Mouse (Mus musculus) macrophage (primary cell): ENCODE data around the gene Pxn. TPM values are rescaled to one million over a fixed set of nuclear protein-coding genes. Genes with fewer than 3 reads are reported as not detected.

Source experiments
- H3K27ac ChIP-seq: fragments of 350-480 bp; formaldehyde crosslinking; 2 replicates; pipeline ENCODE4 v1.9.0; 2021
- H3K36me3 ChIP-seq: fragments of 350-480 bp; formaldehyde crosslinking; 2 replicates; pipeline ENCODE4 v1.9.0; 2021; ENCODE audit errors: inconsistent target
- H3K4me3 ChIP-seq: fragments of 350-480 bp; formaldehyde crosslinking; 2 replicates; pipeline ENCODE4 v1.9.0; 2021; ENCODE audit errors: inconsistent target
- H3K79me2 ChIP-seq: fragments of 350-480 bp; formaldehyde crosslinking; 2 replicates; pipeline ENCODE4 v1.9.0; 2021; ENCODE audit errors: inconsistent target
- WGBS: methylation state at CpG from one replicate; pipeline ENCODE4 v1.1.7; 2026; ENCODE audit warnings: inconsistent platforms; ENCODE audit not compliant: missing documents; 5-methylcytosine and 5-hydroxymethylcytosine counted together
- polyA plus RNA-seq: library from polyadenylated mRNA; stranded (reverse); fragments of 250-400 nt; gene quantifications from 3 replicates; pipeline ENCODE4 v1.2.4, GENCODE M21; 2018; ENCODE audit warnings: inconsistent platforms

Pxn gene
- polyA plus RNA-seq, 1 experiment from 2014 or later, result 48.5 TPM

GRCm38 (mm10) chr5:115522981-115523499 lies 16.6 kb downstream of the Pxn start:
- Histone ChIP-seq H3K27ac (no peak overlapping the region), H3K79me2 (peaks cover 99% of the 10 kb centered on the region), H3K36me3 (0 out of 2 replicates have a peak, but pooled peaks cover 5% of the 10 kb centered on the region), H3K4me3 (no peak overlapping the region)
- WGBS, result 92% methylated on average over 13 of the region's 15 CpGs

GRCm38 (mm10) chr5:115523971-115524370 lies 17.5 kb downstream of the Pxn start:
- 61% methylated on average over 14 of the region's 15 CpGs for WGBS
- no peak overlapping the region for H3K27ac ChIP-seq
- no peak overlapping the region for H3K4me3 ChIP-seq
- H3K36me3 ChIP-seq, result 0 out of 2 replicates have a peak, but pooled peaks cover 5% of the 10 kb centered on the region
- H3K79me2 ChIP-seq, result peaks cover 99% of the 10 kb centered on the region

- WGBS, result 71% methylated on average over 12 of the region's 12 CpGs
- Histone ChIP-seq H3K79me2 (peaks cover 99% of the 10 kb centered on the region), H3K27ac (no peak overlapping the region), H3K4me3 (no peak overlapping the region), H3K36me3 (0 out of 2 replicates have a peak, but pooled peaks cover 5% of the 10 kb centered on the region)
These were observed 18.0 kb downstream of the Pxn start for GRCm38 (mm10) chr5:115524471-115524870.

GRCm38 (mm10) chr5:115525416-115525815 lies 18.9 kb downstream of the Pxn start:
- H3K4me3 ChIP-seq, result no peak overlapping the region
- H3K79me2 ChIP-seq, result peaks cover 99% of the 10 kb centered on the region
- H3K36me3 ChIP-seq, result 0 out of 2 replicates have a peak, but pooled peaks cover 5% of the 10 kb centered on the region
- 92% methylated on average over 4 of the region's 4 CpGs for WGBS
- no peak overlapping the region for H3K27ac ChIP-seq

GRCm38 (mm10) chr5:115525943-115526342 lies 19.5 kb downstream of the Pxn start:
- Histone ChIP-seq H3K27ac (no peak overlapping the region), H3K4me3 (no peak overlapping the region), H3K79me2 (peaks cover 99% of the 10 kb centered on the region), H3K36me3 (0 out of 2 replicates have a peak, but pooled peaks cover 5% of the 10 kb centered on the region)
- 94% methylated on average over 9 of the region's 9 CpGs for WGBS

- WGBS, result 94% methylated on average over 16 of the region's 17 CpGs
- H3K27ac ChIP-seq, result no peak overlapping the region
- H3K36me3 ChIP-seq, result 0 out of 2 replicates have a peak, but pooled peaks cover 5% of the 10 kb centered on the region
- no peak overlapping the region for H3K4me3 ChIP-seq
- peaks cover 99% of the 10 kb centered on the region for H3K79me2 ChIP-seq
These were observed 20.2 kb downstream of the Pxn start for GRCm38 (mm10) chr5:115526456-115527202.

- 73% methylated on average over 5 of the region's 5 CpGs for WGBS
- peaks cover 100% of the 10 kb centered on the region for H3K79me2 ChIP-seq
- H3K4me3 ChIP-seq, result no peak overlapping the region
- 0 out of 2 replicates have a peak, but pooled peaks cover 5% of the 10 kb centered on the region for H3K36me3 ChIP-seq
- no peak overlapping the region for H3K27ac ChIP-seq
These were observed 21.7 kb downstream of the Pxn start for GRCm38 (mm10) chr5:115528128-115528527.

GRCm38 (mm10) chr5:115529364-115529741 lies 22.9 kb downstream of the Pxn start:
- WGBS, result 68% methylated on average over 8 of the region's 8 CpGs
- 0 out of 2 replicates have a peak, but pooled peaks cover 4% of the 10 kb centered on the region for H3K36me3 ChIP-seq
- H3K4me3 ChIP-seq, result no peak overlapping the region
- peaks cover 100% of the 10 kb centered on the region for H3K79me2 ChIP-seq
- peak overlapping the region; percentile 90 for H3K27ac ChIP-seq

- 8% methylated on average over 7 of the region's 7 CpGs for WGBS
- Histone ChIP-seq H3K36me3 (no peaks in the 10 kb centered on the region), H3K4me3 (no peak overlapping the region), H3K79me2 (peaks cover 100% of the 10 kb centered on the region), H3K27ac (peak overlapping the region; percentile 90)
These were observed 23.4 kb downstream of the Pxn start for GRCm38 (mm10) chr5:115529742-115530446.

GRCm38 (mm10) chr5:115530447-115530809 lies 24.0 kb downstream of the Pxn start:
- no peak overlapping the region for H3K4me3 ChIP-seq
- H3K79me2 ChIP-seq, result peaks cover 99% of the 10 kb centered on the region
- H3K27ac ChIP-seq, result peak overlapping the region; percentile 90
- 7% methylated on average over 8 of the region's 8 CpGs for WGBS
- no peaks in the 10 kb centered on the region for H3K36me3 ChIP-seq

GRCm38 (mm10) chr5:115531671-115532270 lies 25.3 kb downstream of the Pxn start:
- peaks cover 99% of the 10 kb centered on the region for H3K79me2 ChIP-seq
- H3K36me3 ChIP-seq, result no peaks in the 10 kb centered on the region
- H3K27ac ChIP-seq, result no peak overlapping the region
- H3K4me3 ChIP-seq, result no peak overlapping the region
- 77% methylated on average over 18 of the region's 18 CpGs for WGBS

GRCm38 (mm10) chr5:115534290-115534731 lies 27.8 kb downstream of the Pxn start:
- no peaks in the 10 kb centered on the region for H3K36me3 ChIP-seq
- no peak overlapping the region for H3K4me3 ChIP-seq
- H3K27ac ChIP-seq, result peak overlapping the region; percentile 92
- H3K79me2 ChIP-seq, result peaks cover 95% of the 10 kb centered on the region
- 49% methylated on average over 16 of the region's 16 CpGs for WGBS

GRCm38 (mm10) chr5:115534856-115535255 lies 28.4 kb downstream of the Pxn start:
- H3K36me3 ChIP-seq, result no peaks in the 10 kb centered on the region
- peaks cover 95% of the 10 kb centered on the region for H3K79me2 ChIP-seq
- WGBS, result 10% methylated on average over 8 of the region's 8 CpGs
- peak overlapping the region; percentile 92 for H3K27ac ChIP-seq
- no peak overlapping the region for H3K4me3 ChIP-seq

- no peaks in the 10 kb centered on the region for H3K36me3 ChIP-seq
- WGBS, result 2% methylated on average over 7 of the region's 7 CpGs
- H3K27ac ChIP-seq, result peak overlapping the region; percentile 92
- H3K4me3 ChIP-seq, result no peak overlapping the region
- H3K79me2 ChIP-seq, result peaks cover 95% of the 10 kb centered on the region
These were observed 29.2 kb downstream of the Pxn start for GRCm38 (mm10) chr5:115535635-115536034.
